Mouse (Mus musculus) embryo, embryonic 10.5 days (tissue): ENCODE results near the gene Rtl9.

ENCODE experiments used
- DNase-seq: peaks from one replicate; pipeline ENCODE4 v3.0.0-alpha.2; 2015; ENCODE audit warnings: low spot score

Gene Rtl9

DNA sequence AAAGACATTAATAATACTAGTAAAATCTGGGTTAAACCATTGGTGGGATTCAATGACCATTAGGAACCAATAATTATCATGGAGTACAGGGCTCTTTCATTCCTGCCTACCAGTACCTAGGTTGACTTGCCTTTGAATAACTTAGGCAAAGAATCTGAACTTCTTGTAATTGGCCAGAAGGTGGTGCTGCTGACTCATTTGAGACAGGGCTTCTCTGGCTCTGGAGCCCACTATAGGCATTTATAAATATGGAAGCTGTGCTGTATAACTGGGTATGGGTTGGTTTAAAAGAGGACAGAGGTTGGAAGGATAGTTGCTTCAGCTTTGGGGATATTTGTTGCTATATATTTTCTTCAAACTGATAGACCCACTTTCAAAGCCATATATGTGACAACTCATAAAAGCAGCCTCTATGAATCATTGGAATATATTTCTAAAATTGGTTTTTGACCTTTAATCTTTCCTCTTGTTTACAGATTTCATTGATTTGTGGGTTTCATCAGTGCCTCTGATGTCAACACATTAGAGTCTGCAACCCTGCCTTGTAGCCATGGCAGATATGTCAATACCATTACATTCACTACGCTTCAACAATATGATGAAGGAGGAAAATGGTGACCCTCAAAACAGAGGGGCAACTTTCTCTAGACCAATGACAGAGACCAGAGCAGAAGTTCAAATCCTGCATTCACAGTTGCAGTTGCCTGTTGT lies at the start of gene Rtl9:
Gene Rtl9, plus strand, starts transcription at position 551 of the 711 bp plus-strand sequence.
- peak; percentile 50 for DNase-seq

DNA sequence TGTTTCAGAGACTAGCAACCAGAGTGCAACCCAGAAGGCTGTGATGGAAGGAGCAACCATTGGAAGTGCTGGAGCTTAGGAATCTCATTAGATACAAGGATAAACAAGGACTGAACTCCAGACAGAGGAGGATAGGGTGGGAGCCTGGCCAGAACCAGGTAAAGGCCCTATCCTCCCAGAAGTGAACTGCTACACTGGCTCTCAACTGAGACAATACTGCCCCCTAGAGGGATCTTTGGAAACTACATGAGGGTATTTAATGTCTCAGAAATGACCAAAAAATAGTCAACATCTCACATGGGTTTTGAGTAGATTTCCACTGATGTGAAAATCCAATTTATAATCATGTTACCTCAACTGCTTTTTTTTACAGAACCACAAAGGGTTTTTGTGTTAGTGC lies 47.9 kb upstream of the Rtl9 start:
- peak; percentile 79 for DNase-seq

DNA sequence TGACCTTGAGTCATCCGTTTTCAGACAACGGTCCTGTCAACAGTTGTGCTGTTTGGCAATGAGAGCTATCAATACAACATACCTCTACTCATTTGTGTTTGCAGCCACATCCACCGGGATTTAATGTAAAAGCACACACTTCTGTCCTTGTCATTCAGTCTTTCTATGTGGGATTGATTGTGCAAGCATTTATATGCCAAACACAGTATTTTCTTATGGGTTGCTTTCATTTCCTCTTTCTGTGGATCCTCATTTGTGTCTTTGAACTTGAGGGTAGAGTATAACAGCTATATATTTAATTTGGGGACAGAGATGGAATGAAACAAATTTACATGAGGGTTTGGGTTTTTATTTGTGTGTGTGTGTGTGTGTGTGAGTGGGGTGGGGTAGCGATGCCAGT lies 47.5 kb upstream of the Rtl9 start:
- no peak for DNase-seq

- DNase-seq, result peak; percentile 81
These were observed 40.6 kb upstream of the Rtl9 start for GRCm38 (mm10) chrX:143058829-143059228.

DNA sequence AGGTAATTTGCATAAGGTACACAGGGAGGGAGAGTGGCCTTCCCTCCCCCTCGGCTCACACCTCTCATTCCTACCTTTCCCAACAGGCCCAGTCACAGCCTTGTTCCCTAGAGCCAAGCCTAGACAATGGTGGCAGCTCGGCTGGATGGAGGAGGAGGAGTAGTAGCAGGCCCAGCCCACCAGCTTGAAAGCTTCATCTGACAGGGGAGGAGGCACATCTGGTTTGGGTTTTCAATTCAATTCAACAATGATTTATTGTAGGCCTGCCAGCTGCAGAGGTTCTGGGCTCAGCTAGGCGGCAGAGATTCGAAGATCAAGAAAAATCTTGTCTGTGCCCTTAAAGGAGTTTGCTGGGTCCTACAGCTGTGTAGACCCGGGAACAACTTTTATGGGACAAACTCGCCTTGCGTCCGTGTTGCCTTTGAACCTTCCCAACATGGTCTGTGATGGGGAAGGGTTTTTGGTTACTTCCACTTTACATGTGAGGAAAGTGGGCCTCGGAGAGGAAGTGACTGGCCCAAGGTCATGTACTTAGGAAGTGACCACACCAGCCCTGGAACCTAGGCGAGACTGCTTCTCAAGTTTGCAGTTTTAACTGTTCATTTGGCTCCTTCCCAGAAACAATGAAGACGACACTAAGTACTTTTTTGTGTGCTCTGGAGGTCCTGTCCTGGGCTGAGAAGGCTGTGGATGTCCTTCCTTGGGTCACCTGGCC lies 36.6 kb upstream of the Rtl9 start:
- DNase-seq, result peak; percentile 57

DNA sequence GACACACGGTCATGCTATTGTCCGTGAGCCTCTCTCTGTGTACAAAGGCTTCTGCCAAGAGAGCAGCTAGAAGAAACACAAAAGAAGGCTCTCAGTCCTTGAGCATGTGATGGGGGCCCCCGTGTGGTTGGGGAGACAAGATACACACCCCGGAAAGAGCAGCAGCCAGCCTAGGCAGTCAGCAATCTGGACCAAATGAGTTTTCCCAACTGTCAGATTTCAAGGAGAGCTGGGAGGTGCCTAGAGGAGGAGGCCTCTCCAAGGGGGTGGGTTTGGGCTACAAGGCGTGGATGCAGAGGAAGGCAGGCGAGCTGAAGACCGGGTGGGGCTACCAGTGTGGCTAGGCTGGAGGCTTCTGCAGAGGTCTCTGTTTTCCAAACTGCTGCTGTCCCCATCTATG lies 35.6 kb upstream of the Rtl9 start:
- DNase-seq, result no peak

DNA sequence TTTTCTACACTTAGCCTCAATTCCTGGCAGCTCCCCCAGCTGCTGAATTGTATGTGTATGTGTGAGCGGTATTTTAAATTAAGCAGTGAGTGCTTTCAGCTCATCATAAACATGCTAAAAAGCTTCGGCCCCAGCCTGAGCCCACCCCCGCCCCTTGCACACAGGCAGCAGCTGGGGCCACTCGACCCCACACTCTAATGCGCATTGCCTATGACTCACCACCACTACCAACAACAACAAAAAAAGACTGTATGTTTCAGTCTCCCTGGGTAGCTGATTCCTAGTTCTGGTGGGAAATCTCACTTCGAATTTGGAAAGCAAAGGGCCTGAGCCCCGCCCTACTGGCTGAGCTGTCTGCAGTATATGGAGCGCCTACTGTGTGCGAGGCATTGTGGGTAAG lies 35.1 kb upstream of the Rtl9 start:
- DNase-seq, result no peak

DNA sequence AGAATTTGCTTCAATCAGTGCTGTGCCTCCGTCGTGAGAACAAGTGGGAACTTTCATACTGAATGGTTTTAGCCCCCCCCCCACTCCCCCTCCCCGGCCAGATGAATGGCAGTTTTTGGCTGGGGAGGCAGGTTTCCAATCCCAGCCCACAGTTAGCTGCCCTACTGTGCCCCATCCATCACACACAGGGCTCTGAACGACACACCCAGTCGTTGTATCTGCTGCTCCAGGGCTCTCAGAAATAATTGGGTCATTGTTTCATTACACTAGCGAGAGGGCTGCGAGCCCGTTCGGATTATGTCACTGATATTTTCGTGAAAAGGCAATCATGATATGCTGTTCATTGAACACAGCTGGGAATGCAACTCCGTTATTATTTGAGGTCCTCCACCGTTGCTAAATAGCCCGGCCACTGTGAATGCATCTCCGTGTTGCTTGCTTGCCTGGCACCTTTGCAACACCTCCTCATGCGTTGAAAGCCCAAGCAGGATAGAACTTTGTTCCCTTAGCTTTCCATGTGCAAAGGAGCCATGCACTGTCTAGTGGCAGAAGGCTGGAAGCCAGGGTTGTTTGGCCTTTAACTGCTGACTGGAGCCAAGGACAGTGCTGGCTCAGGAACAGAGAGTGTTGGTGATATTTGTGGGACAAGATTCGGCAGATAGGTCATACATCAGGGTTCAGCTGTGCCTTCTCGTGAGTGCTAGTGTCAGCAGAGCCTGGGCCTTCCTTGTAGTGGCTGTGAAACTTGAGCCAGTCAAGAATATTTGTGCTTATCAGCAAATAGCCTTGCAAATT lies 32.9 kb upstream of the Rtl9 start:
- DNase-seq, result no peak

DNA sequence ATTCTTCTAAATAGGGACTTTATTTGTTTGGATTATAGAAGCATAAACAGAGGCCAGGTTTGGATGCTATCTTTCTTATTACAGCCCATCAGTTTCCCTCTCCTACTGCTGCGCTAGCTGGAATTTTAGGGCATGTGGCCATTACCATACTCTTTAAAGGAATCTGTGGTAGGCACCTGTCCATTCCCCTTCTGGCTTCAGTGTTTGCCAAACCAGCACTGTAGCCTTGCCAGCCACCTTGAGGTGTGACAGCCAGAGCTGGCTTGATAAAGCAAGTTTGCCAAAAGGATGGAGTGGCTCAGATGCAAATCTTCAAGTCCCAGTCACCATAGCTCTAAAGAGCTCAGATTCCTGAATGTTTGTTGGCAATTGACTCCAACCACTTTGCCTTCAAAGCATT lies 32.3 kb upstream of the Rtl9 start:
- no peak for DNase-seq

GRCm38 (mm10) chrX:143067576-143067975 lies 31.8 kb upstream of the Rtl9 start:
- no peak for DNase-seq

- DNase-seq, result peak; percentile 62
These were observed 18.7 kb upstream of the Rtl9 start for GRCm38 (mm10) chrX:143080458-143081336.

- no peak for DNase-seq
These were observed 16.7 kb upstream of the Rtl9 start for GRCm38 (mm10) chrX:143082732-143083131.

GRCm38 (mm10) chrX:143088225-143088624 lies 11.2 kb upstream of the Rtl9 start:
- no peak for DNase-seq

- DNase-seq, result no peak
These were observed 8.3 kb upstream of the Rtl9 start for GRCm38 (mm10) chrX:143090904-143091588.

DNA sequence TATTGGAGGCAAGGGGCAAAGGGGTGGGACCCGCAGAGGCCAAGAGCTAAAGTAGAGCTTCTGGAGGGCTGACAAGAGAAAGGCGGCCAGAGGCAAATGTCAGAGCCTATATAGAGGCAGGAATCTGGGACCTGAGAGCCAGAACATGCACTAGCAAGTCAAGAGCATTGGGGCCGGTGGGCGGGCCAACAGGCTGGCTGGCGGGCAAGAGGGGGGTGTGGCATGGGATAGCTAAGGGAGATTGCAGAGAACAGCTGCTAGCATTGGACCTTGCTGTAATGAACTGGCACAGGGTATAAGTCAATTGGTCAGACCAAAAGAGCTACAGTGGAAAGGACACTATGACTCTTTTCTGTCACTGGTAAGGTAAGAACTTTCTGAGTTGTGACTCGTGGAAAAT lies 1.8 kb upstream of the Rtl9 start:
- DNase-seq, result no peak

DNA sequence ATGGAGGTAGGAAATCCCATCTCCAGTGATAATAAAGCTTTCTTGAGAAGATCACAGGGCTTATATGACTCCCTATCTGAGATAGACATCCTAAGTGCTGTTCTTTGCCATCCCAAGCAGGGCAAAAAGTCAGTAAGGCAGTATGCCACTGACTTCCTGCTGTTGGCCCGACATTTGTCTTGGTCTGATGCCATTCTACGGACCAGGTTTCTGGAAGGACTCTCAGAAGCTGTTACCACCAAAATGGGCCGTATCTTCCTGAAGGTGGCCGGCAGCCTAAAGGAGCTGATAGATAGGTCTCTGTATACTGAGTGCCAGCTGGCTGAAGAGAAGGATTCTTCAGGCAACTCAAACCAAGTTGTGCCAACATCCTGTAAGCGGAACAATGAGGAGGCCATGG lies 3.8 kb downstream of the Rtl9 start:
- DNase-seq, result no peak

DNA sequence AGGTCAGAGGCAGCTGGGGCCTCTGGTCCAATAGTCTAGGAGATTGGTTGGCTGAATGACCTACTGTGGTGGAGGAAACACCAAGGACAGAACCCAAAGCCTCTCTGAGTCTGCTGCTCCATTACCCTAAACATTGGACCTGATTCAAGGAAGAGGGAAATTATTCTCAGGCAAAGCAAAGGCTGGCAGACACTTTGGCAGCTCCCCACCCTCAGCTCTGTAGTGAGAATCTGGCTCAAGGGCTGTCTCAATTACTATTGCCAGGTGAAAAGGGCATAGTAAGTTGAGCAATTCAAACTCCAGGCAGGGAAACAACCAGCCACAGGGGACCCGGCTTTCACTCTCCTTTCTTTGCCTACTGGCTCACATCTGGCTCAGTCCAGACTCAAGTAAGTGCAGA lies 6.5 kb downstream of the Rtl9 start:
- no peak for DNase-seq

- peak; percentile 3 for DNase-seq
These were observed 13.2 kb downstream of the Rtl9 start for GRCm38 (mm10) chrX:143112546-143112945.
